Mouse (Mus musculus): ENCODE measurements around the gene Hoxd9.

GRCm38 (mm10) chr2:74741979-74742277 is 44.4 kb downstream of the Hoxd9 start:
- TF ChIP-seq MEF2A (IDR thresholded peaks at IDR 0.05; ENCODE audit: borderline replicate concordance, low read depth, low read length) (no peak), MYC (IDR thresholded peaks at IDR 0.05; ENCODE audit: low read depth, low read length) (no peak), MAX (IDR thresholded peaks at IDR 0.05; ENCODE audit: low read length) (no peak), CTCF (conservative IDR thresholded peaks at IDR 0.05 in 1 of 2, IDR thresholded peaks at IDR 0.05 in 1 of 2; ENCODE audit: low read depth in 2 of 2, low read length in 2 of 2) (no peak), EP300 (IDR thresholded peaks at IDR 0.05; ENCODE audit: low read length) (no peak), POLR2A (IDR thresholded peaks at IDR 0.05; ENCODE audit: low read depth, low read length) (no peak)

Measured in CH12.LX (cell line).